Mouse (Mus musculus) brain, embryonic 14.5 days (tissue): ENCODE data around the gene Tmem178.

ENCODE experiments used
- CTCF ChIP-seq: fragments of 200-500 bp; IDR thresholded peaks from 2 replicates; pipeline ENCODE4 v1.5.1; 2012; ENCODE audit warnings: inconsistent platforms, mild to moderate bottlenecking, moderate library complexity, borderline replicate concordance; ENCODE audit not compliant: insufficient read depth, insufficient read length; ENCODE audit errors: extremely low read depth
- POLR2A ChIP-seq: fragments of 200-500 bp; IDR thresholded peaks from 2 replicates; pipeline ENCODE4 v1.6.1; 2012; ENCODE audit warnings: mild to moderate bottlenecking, inconsistent platforms, borderline replicate concordance; ENCODE audit not compliant: poor library complexity, insufficient read depth, insufficient read length, severe bottlenecking; ENCODE audit errors: extremely low read depth

DNA sequence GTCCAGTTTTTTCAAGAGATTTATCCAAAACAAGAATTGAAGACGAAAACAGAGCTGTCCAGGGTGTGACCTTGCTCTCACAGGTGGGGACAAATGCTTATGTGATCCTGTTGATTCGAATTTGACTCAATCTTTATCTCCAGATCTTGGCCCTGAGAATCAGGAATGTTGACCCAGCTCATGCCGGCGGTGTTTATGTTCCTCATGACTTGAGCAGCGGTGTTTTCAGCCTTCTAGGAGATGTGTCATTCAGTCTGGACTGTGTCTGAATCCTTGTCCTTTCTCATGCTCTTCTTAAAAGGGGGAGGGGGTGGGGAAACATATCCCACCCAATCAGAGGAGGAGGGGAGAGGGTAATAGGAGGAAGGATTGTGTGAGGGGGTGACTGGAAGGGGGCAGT, 7.9 kb upstream of the Tmem178 start:
- TF ChIP-seq CTCF = no peak
- TF ChIP-seq POLR2A = no peak
